Mouse (Mus musculus) cerebellum, adult 11 months (tissue): Measurements from ENCODE around the gene Acsl6.
"Not testable (repeated sequence)": the region's sequence is repeated elsewhere in the genome, so short reads cannot be mapped to it uniquely, and the experiment has no call there.

Experiments
- DNase-seq: peaks from one replicate; pipeline ENCODE4 v3.0.0; 2022

The Acsl6 gene

GRCm38 (mm10) chr11:54303728-54304470 is at the start of gene Acsl6:
Acsl6 (plus strand) TSS chr11:54303798.
- peak; percentile 65 for DNase-seq

DNA sequence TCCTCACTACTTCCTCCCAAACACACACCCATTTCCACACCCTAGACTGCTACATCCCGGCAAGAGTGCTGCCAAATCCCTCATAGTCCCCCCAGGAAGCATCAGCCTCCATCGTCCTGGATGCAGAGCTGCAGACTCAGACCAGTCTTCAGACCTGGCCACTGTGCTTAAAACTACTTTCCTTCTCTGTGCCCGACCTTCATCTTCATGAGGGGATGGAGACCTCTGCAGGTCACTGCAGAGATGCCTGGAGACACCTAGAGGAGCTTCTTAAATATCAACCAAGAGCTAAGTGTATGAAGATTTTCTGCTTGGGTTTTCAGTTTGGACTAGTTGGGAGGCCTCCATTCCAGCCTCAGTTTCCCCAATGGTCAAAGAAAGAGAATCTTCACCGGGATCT is 49.5 kb upstream of the Acsl6 start:
- DNase-seq, result no peak

DNA sequence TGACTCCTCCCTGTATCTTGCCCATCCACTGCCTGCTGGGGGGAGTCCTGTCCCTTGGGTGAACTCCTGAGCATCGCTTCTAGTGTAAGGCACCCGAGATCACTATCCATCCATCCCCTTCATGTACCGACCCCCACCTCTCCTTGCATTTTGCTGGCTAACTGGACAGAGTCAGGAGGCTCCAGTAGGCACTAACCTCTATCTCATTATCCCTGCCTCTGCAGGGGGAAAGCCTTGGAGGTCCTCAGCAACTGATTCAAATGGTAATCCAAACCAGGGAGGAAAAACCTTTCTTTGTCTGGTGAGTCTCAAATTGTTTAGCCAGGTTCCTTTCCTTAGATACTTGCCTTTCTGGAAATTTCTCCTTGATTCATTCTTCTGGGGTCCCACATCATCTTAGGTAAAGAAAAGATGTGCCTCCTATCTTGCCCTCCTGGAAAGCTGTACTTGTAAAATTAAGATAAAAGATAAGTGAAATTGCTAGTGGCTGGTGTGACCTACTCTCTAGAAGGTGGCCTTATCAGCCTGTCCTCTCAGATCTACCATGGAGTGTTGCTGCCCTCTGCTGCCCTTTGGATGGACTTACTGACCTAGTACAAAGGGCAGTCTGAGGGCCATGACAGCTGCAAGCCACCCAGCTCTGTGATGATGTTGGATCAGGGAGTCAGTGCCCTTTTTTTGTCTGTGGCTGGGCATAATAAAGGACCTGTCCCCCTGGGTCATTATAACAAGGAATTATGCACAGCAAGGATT is 46.8 kb upstream of the Acsl6 start:
- DNase-seq, result peak; percentile 78

DNA sequence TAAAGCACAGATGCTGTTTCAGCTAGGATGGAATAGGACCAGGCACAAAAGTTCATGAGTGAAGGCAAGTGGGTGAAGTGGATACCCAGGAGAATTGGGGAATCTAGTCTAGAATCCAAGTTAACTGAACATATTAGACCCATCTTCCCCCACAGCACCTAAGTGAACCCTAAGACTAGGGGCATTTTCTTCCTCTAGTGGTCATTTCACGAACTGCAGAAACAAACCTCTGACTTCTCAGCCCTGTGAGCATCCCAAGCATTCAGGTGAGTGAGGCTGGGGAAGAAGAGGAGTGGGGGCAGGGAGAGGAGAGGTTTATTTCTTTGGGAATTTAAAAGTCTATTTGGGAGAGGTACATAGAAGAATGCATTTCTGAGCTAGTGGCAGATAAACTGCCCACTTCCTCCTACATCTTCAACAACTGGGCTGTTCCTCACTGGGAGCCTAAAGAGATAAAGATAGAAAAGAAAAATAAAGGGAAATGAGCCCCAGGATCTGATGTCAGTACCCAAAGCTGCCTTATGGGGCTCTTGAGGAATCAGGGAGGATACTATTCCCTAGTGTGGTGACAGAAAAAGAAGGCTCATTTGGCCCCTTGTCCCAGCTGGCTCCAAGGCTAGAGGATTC is 40.1 kb upstream of the Acsl6 start:
- DNase-seq, result no peak

DNA sequence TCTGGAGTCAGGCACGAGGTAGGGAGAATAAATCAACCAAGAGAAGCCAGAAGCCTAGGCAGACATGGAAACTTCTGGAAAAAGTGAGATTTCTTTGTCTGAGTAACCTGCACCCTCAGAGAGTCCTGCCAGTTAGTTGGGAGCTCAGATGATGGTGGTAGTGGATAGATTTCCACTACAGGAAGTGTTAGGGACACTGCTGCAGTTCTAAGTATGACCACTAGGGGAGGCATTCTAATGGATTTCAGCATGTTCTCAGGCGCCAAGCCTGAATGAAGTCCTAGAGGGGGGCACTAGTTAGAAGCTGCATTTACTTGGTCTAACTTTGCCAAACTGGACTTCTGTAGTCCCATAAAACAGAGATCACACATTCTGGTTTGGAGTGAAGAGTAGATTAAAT is 39.1 kb upstream of the Acsl6 start:
- DNase-seq, result peak; percentile 50

DNA sequence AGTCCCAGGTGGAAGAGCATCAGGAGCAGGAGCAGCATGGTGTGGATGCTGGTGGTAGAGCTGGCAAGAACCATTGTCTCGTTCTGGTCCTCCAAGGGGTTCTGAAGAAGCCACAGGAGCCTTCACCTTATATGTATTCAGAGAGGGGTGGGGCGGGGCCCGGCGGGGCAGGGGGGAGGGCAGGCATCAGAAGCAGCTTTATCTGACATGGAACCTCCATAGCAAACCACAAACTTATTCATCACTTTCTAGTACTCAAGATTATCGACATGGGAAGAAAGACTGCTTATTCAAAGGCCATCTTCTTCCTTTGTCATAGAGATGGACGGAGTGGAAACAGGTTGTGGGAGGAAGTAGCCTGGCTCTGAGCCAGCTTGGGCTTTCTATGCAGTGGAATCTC is 36.4 kb upstream of the Acsl6 start, which contains the start of gene Il3:
TSS of gene Il3 (minus strand) at position 101 of the 400 bp plus-strand sequence.
- no peak for DNase-seq

DNA sequence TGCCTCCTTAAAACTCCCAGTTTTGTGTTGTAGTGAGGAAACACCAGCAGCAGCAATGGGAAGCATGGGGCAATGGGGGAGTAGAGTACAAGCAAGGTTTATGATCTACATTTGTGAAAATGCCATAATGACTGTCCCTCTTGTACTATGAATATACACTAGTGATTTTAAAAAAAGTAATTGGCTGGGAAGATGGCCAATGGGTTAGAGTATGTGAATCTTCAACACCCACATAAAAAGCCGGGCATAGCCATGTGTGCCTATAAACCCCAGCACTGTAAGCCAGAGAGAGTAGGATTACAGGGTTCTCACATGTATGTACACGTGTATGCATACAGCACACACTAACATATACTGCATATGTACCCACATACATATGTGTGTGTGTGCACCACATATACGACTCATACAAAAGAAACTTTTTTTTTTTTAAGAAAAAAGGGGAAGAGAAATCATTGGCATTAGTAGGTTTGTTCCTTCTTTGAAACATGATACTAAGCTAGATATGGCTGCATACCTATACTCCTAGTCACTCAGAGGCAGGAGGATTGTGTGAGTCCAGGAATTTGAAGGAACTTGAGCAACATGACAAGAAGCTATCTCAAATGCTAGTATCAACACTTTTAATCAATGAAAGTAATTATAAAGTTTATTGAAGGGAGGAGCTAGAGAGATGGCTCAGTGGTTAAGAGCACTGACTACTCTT is 34.3 kb upstream of the Acsl6 start:
- DNase-seq, result no peak

DNA sequence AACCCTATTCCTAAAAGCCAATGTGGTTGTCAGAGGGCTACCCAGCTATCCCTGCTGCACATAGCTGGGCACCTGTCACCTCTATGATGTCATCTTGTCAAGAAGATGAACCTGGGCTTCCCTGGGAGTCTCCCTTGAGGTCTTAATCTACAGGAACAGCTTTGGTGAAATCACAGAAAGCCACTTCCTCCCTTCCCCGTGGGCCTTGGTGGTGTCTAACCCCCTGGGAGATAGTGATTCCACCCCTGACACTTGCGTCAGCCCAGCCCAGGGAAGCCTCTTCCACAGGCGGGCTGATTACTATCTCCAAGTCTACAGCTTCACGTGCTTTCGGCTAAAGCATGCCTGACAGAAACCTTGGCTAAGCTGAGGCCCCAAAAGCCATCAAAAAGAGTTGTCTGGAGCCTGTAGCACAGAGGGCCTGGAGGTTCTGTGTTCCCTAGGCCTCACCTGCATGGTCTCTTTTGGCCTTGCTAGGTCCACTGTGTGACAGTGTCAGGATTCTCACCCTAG is 32.1 kb upstream of the Acsl6 start:
- no peak for DNase-seq

DNA sequence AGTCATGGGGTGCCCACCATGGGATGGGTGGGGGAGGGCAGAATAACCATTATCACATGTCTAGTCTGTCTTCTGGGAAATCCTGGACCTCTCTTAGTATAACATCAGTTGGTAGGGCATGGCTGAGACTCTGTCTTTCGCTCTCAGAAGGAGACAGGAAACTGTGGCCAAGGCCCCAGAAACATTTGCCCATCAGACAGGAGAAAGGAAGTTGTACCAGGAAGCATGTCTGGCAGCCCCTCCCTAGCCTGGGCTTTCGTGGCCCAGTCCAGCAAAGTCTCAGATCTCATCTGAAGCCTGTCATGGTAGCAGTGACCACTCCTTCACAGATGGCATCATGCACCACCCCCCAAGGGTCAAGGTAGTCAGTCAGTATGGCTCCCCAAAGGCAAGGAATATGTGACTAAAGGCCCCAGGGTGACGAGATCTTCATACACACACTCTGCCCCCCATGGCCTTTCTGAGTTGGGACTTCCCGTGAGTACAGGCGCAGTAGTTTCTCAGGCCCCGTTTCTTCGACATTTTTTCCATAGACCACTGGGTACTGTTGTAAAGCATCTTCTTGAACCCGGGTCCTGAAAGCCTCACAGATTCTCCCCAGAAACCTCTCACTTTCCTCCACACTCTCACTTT is 15.7 kb upstream of the Acsl6 start:
- no peak for DNase-seq

GRCm38 (mm10) chr11:54292163-54292562 is 11.4 kb upstream of the Acsl6 start:
- DNase-seq, result no peak

DNA sequence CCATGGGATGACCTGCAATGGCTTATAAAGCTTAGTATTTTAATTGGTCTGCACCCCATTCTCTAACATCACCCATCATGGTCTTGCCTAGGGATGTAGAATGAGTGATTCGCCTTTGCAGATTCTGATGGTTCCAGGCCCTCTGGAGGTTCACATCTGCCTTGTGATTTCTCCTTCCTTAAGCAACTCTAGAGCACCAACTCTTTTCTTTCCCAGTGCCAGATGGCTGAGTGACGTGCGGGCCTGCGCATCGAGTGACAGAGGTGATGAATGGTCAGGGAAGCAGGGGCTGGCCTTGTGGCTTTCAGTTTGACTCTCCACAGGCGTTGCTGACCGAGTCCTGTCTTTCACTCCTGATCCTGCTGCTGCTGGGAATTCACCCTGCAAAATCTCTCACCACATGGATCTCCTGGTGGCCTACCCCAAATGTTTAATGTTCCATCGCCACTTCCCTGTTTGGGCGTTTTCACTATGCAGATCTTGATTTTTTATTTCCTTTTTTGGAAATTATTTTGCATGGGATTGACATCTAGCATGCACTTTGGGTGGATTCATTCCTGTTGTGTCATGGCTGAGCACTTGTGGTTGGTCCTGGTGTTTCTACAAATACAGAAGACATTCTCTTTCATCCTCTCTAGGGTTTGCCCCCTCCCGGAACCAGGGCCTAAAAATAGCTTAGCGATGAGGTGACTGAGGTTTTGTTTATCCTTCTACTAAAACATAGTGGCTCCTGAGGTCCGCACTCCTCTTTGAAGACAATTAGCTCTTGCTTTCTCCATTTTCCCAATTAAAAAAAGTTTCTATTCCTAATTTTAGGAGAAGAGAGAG is 9.4 kb upstream of the Acsl6 start:
- no peak for DNase-seq

DNA sequence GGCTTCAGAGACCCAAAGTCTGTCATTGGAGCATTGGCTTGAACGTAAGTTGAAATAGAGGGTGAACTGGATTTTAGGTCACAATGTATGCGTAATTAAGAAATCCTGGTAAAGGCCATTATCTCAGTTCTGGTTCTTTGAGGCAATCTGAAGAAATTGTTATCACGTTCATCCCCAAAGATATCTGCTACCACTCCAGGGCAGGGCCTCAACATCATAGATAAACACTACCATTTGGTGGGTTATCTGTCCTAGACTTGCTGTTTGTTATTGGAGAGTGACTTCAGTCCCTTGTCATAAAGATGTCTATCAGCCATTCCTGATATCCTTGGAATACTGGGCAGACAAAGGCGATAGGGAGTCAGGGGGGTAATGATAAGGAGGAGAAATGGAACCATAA is 7.6 kb upstream of the Acsl6 start:
- DNase-seq, result no peak

DNA sequence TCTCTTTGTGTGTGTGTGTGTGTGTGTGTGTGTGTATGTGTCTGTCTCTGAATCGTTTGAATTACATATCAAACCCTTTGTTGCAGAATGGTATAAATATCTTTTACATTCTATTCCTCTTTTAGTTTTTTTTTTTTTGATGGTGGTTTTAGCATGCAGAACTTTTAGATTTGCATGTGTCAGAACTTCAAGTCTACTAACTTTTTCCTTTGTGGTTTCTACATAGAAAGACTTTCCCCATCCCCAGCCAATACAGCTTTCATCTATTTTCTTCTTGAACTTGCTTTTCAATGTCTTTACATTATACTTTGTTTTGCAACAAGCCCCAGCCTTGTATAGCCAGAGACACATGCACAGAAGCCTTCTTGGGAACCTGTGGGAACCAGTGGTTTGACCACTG is 6.9 kb upstream of the Acsl6 start:
- no peak for DNase-seq

DNA sequence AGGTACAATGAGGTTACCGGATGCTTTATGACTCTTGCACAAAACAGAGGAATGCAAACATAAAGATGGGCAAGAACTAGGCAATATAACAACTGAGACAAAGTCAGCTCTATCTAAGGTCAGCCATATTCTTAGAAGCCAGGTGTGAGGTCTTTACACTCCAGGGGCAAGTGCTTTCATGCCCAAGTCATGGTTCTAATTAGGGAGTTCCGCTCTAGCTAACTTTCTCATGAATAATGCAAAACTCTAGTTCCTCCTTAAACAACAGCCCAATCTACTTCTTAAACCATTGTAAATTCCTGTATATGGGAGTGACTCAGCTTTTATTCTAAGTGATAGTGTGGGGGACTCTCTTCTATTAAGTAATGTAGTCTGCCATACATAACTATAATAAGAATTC is 6.1 kb upstream of the Acsl6 start:
- DNase-seq, result not testable (repeated sequence)

GRCm38 (mm10) chr11:54298777-54299176 is 4.8 kb upstream of the Acsl6 start:
- DNase-seq, result no peak

- no peak for DNase-seq
Measured at GRCm38 (mm10) chr11:54301994-54302393, 1.6 kb upstream of the Acsl6 start.

DNA sequence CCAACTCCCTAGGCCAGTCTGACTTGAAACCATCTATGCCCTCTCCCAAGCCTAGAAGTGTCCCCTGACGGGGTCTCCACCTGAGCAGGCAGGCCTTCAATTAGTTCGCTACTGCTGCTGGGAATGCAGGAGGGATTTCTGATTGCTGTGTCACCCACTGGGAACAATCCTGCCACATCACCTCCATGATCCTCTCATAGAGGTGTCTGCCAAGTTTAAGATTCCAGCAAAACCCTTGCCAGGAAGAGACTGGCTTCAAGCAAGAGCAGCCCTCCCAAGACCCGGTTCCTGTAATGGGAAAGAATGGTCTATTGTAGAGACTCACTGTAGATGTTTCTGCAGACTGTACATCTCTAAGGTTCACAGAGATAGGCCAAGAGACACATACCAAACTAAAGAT is 992 bp upstream of the Acsl6 start:
- DNase-seq, result no peak

DNA sequence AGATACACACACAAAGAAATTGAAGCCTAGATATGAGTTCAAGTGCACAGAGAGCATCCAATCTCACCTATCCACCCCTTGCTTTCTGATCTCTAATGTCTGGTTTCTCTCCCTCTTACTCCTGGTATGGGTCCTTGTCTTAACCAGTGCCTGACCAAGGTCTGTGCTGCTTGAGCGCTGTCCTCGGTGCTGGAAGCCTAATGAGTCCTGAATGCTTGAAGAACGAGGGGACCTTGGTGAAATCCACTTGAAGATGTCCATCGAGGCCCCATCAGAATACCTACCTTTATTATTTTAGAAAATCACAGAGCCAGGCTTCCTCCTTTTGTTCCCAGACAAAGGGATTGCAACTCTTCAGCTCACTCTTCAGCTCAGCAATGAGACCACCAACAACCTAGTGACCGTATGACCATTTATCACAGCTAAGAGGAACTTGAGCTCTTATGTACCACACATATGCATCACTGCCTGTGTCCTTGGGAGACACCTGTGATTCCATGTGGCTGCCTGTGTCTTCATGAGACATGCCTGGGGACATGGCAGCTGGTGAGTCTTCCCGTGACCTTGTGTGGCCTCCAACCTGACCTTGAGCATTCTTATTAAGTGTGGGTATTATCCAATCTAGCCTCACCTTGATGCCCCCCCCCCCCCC is 396 bp upstream of the Acsl6 start:
- no peak for DNase-seq

- peak; percentile 57 for DNase-seq
Measured at GRCm38 (mm10) chr11:54304471-54304873, 874 bp downstream of the Acsl6 start.

DNA sequence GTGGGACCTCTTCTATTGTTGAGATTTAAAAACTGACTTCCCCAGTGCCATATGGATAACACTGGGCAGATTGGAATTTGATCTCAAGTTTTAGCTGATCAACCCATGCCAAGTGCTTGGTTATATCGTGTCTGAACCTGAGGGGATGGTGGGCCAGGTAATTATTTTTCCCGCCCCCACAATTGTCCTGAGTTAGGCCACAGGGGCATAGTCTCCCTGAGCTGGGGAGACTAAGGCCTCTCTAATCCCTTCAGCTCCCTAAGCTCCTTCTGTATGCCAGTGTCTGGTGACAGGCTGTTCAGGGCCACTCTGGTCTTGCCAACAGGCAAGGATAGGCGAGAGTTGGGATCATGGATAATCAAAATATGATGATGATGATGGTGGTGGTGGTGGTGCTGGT is 1.7 kb downstream of the Acsl6 start:
- no peak for DNase-seq
